Mouse (Mus musculus) lung, adult 2 months (tissue): Measurements from ENCODE around the gene Ngfr. TPM values are rescaled to one million over a fixed set of nuclear protein-coding genes. Genes with fewer than 3 reads are reported as not detected.

Experiments used
- DNase-seq: peaks from one replicate; pipeline ENCODE4 v3.0.0; 2022
- H3K4me1 ChIP-seq: fragments of 200-500 bp; 2 replicates; pipeline ENCODE4 v1.6.1; 2011; ENCODE audit warnings: low read length; ENCODE audit not compliant: control insufficient read depth, insufficient read depth
- H3K4me3 ChIP-seq: fragments of 200-500 bp; replicated peaks from 2 replicates; pipeline ENCODE3; 2011; ENCODE audit warnings: low read depth, mild to moderate bottlenecking, control low read depth, low read length; ENCODE audit errors: extremely low read depth
- CTCF ChIP-seq: fragments of 200-500 bp; IDR thresholded peaks from 2 replicates; pipeline ENCODE4 v1.5.1; 2011; ENCODE audit warnings: mild to moderate bottlenecking, low read length, control low read depth; ENCODE audit not compliant: insufficient read depth
- POLR2A ChIP-seq: fragments of 200-500 bp; IDR thresholded peaks from 2 replicates; pipeline ENCODE4 v1.6.1; 2011; ENCODE audit warnings: low read depth, mild to moderate bottlenecking, control low read depth, low read length, borderline replicate concordance; ENCODE audit errors: extremely low read depth
- WGBS: fragments of 180-500 bp; shearing (Covaris S2); methylation state at CpG from one replicate; pipeline ENCODE4 v1.1.7; 2018; 5-methylcytosine and 5-hydroxymethylcytosine counted together
- polyA plus RNA-seq: library from polyadenylated mRNA; depleted of rRNA; stranded (reverse); fragments of >200 nt; gene quantifications from 2 replicates; pipeline ENCODE4 v1.2.3, GENCODE M21; 2012

The Ngfr gene
- polyA plus RNA-seq, 1 experiment: 1.9 TPM

- no peak for TF ChIP-seq POLR2A
- TF ChIP-seq CTCF: no peak
- H3K4me3 ChIP-seq: no peak overlapping the region
- no peaks in the 10 kb centered on the region for H3K4me1 ChIP-seq
- WGBS: 73% methylated on average over 5 of the region's 5 CpGs
- no peak for DNase-seq
Measured at GRCm38 (mm10) chr11:95596150-95596515, 8.6 kb upstream of the Ngfr start.

- H3K4me1 ChIP-seq: no peaks in the 10 kb centered on the region
- TF ChIP-seq POLR2A: no peak
- no peak for TF ChIP-seq CTCF
- no peak overlapping the region for H3K4me3 ChIP-seq
- DNase-seq: no peak
- WGBS: 45% methylated on average over 10 of the region's 10 CpGs
Measured at GRCm38 (mm10) chr11:95595438-95596149, 8.1 kb upstream of the Ngfr start.

GRCm38 (mm10) chr11:95594686-95595212, 7.2 kb upstream of the Ngfr start:
- no peak for TF ChIP-seq CTCF
- no peak for TF ChIP-seq POLR2A
- no peak for DNase-seq
- WGBS: 32% methylated on average over 13 of the region's 13 CpGs
- H3K4me1 ChIP-seq: no peaks in the 10 kb centered on the region
- H3K4me3 ChIP-seq: no peak overlapping the region

- TF ChIP-seq POLR2A (no peak), CTCF (no peak)
- WGBS: 53% methylated on average over 5 of the region's 5 CpGs
- no peaks in the 10 kb centered on the region for H3K4me1 ChIP-seq
- no peak for DNase-seq
- H3K4me3 ChIP-seq: no peak overlapping the region
Measured at GRCm38 (mm10) chr11:95593501-95593900, 6.0 kb upstream of the Ngfr start.

GRCm38 (mm10) chr11:95592691-95593090, 5.2 kb upstream of the Ngfr start:
- no peak for DNase-seq
- TF ChIP-seq CTCF (no peak), POLR2A (no peak)
- H3K4me1 ChIP-seq: no peaks in the 10 kb centered on the region
- WGBS: 32% methylated on average over 1 of the region's 1 CpGs
- no peak overlapping the region for H3K4me3 ChIP-seq

- 62% methylated on average over 5 of the region's 5 CpGs for WGBS
- no peak for TF ChIP-seq CTCF
- TF ChIP-seq POLR2A: no peak
- peaks cover 14% of the 10 kb centered on the region for H3K4me1 ChIP-seq
Measured at GRCm38 (mm10) chr11:95589195-95589594, 1.7 kb upstream of the Ngfr start.

GRCm38 (mm10) chr11:95586751-95587422, 648 bp downstream of the Ngfr start:
- no peak for DNase-seq
- TF ChIP-seq CTCF (no peak), POLR2A (no peak)
- peaks cover 14% of the 10 kb centered on the region for H3K4me1 ChIP-seq
- H3K4me3 ChIP-seq: no peak overlapping the region
- 1% methylated on average over 27 of the region's 27 CpGs for WGBS

More at GRCm38 (mm10) chr11:95589195-95589594, 1.7 kb upstream of the Ngfr start:
- no peak for DNase-seq
- no peak overlapping the region for H3K4me3 ChIP-seq

GRCm38 (mm10) chr11:95586184-95586583, 1.4 kb downstream of the Ngfr start:
- under 1% methylated on average over 25 of the region's 25 CpGs for WGBS
- Histone ChIP-seq H3K4me3 (peak overlapping the region; percentile 14), H3K4me1 (peaks cover 14% of the 10 kb centered on the region)
- TF ChIP-seq POLR2A: no peak
- peak; percentile 54 for TF ChIP-seq CTCF
- DNase-seq: peak; percentile 76

- Histone ChIP-seq H3K4me1 (peaks cover 14% of the 10 kb centered on the region), H3K4me3 (no peak overlapping the region)
- DNase-seq: no peak
- TF ChIP-seq CTCF: no peak
- TF ChIP-seq POLR2A: no peak
- WGBS: 2% methylated on average over 15 of the region's 15 CpGs
Measured at GRCm38 (mm10) chr11:95585684-95586083, 1.9 kb downstream of the Ngfr start.

GRCm38 (mm10) chr11:95585281-95585680, 2.3 kb downstream of the Ngfr start:
- Histone ChIP-seq H3K4me1 (peaks cover 14% of the 10 kb centered on the region), H3K4me3 (no peak overlapping the region)
- DNase-seq: no peak
- under 1% methylated on average over 24 of the region's 24 CpGs for WGBS
- TF ChIP-seq POLR2A (no peak), CTCF (no peak)
